ENCODE assay signal across 8 mouse cellular contexts in the genomic region with DNA sequence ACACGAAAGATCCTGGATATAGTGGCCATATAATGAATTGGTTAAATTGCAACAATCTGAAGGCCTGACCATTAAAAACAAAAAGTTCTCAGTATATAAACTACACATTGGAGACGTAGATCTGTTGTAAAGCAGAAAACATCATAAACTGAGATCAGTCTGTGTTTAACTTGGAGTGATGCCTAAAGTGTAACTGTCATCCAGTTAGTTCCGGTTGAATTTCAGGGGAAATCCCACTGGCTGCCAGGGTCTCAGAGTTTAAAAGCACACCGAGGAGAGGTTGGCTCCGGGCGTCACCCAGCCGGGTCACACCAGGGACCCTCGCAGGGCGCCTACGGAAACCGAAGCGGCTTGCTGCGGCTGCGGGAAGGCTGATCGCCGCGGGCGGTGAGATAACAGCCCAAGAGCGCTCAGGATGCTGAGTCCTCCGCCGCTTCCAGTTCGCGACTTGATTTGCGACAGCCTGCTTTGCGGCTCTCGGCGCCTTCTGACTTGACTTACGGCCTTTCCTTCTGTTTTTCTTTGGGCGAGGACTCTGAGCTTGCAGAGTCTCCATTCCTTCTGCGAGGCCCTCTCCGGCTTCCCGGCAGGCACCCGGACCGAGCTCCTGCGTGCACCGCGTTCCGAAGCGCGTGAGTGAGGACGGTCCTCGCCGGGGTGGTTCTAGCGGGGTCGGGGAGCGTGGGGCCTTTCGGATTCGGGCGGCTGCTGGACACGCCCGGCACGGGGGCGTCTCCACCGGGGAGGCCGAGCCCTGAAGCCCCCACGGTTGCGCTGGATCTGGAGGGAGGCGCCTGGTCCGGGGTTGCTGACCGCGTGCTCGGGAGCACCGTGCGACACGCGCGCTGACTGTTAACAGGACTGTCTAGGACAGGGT. TPM values are rescaled to one million over a fixed set of nuclear protein-coding genes. Genes with fewer than 3 reads are reported as not detected.
A peak's percentile ranks its signal among the peaks of the same experiment; 100 is the strongest.
DNase-seq lines count a peak whose midpoint lies in the region; ATAC-seq lines count a peak whose summit lies in the region.

A gene (plus strand): TSS at position 495 of the 877 bp plus-strand sequence.

- H3K27ac ChIP-seq in forebrain, embryonic 11.5 days (ENCODE audit: low read depth, low read length) = peak within 1 kb of the TSS; percentile 72
- peak within 1 kb of the TSS; percentile 95 for H3K27ac ChIP-seq in heart, embryonic 16.5 days (ENCODE audit: low read length)
- peak within 1 kb of the TSS; percentile 95 for H3K27ac ChIP-seq in liver, embryonic 15.5 days (replicated peaks)
- peak within 1 kb of the TSS; percentile 76 for H3K27ac ChIP-seq in neural tube, embryonic 12.5 days

- ATAC-seq in forebrain, embryonic 11.5 days (replicated peaks; ENCODE audit: low FRiP score) = peak; percentile 90
- ATAC-seq in heart, embryonic 16.5 days (replicated peaks; ENCODE audit: extremely low read depth, insufficient read depth, low FRiP score) = peak; percentile 88
- peak; percentile 89 for ATAC-seq in liver, embryonic 15.5 days (ENCODE audit: insufficient read depth)
- ATAC-seq in neural tube, embryonic 12.5 days (ENCODE audit: low FRiP score, low read depth) = peak; percentile 95

- peak; percentile 69 to 81 for DNase-seq in CD8-positive naive resting alpha-beta T cell, adult 2 months (ENCODE audit: low read depth in 2 of 2, low spot score in 2 of 2)
- peak; percentile 79 for DNase-seq in c-Kit-positive CD71-negative TER-119-negative erythroid progenitor cells, embryonic 14.5 days (ENCODE audit: low read depth)
- DNase-seq in forebrain, embryonic 11.5 days (ENCODE audit: low spot score) = peak; percentile 89
- peak; percentile 89 to 90 for DNase-seq in kidney, postnatal 36 days
- peak; percentile 95 for DNase-seq in telencephalon, adult 2 months (ENCODE audit: low read depth, low spot score)

- no peaks in the 10 kb centered on the region for H3K9me3 ChIP-seq in forebrain, embryonic 11.5 days (ENCODE audit: control insufficient read depth, low read length)
- H3K9me3 ChIP-seq in heart, embryonic 16.5 days (replicated peaks; ENCODE audit: control insufficient read depth, low read length) = no peaks in the 10 kb centered on the region
- no peaks in the 10 kb centered on the region for H3K9me3 ChIP-seq in liver, embryonic 15.5 days (replicated peaks)
- no peaks in the 10 kb centered on the region for H3K9me3 ChIP-seq in neural tube, embryonic 12.5 days

- no peaks in the 10 kb centered on the region for H3K27me3 ChIP-seq in forebrain, embryonic 11.5 days (ENCODE audit: control insufficient read depth, insufficient read depth, low read length)
- H3K27me3 ChIP-seq in heart, embryonic 16.5 days (ENCODE audit: control insufficient read depth, insufficient read depth, low read length) = no peaks in the 10 kb centered on the region
- no peaks in the 10 kb centered on the region for H3K27me3 ChIP-seq in liver, embryonic 15.5 days
- H3K27me3 ChIP-seq in neural tube, embryonic 12.5 days (replicated peaks) = no peaks in the 10 kb centered on the region

- H3K4me3 ChIP-seq in forebrain, embryonic 11.5 days (ENCODE audit: low read depth, low read length) = peak within 1 kb of the TSS; percentile 90
- peak within 1 kb of the TSS; percentile 76 for H3K4me3 ChIP-seq in heart, embryonic 16.5 days (ENCODE audit: low read length)
- peak within 1 kb of the TSS; percentile 86 for H3K4me3 ChIP-seq in liver, embryonic 15.5 days (replicated peaks)
- peak within 1 kb of the TSS; percentile 91 for H3K4me3 ChIP-seq in neural tube, embryonic 12.5 days

- peak within 1 kb of the TSS; percentile 82 for H3K9ac ChIP-seq in forebrain, embryonic 11.5 days (ENCODE audit: low read length)
- peak within 1 kb of the TSS; percentile 86 for H3K9ac ChIP-seq in heart, embryonic 16.5 days (ENCODE audit: low read length)
- H3K9ac ChIP-seq in liver, embryonic 15.5 days = peak within 1 kb of the TSS; percentile 89
- peak within 1 kb of the TSS; percentile 94 for H3K9ac ChIP-seq in neural tube, embryonic 12.5 days

- peak within 1 kb of the TSS; percentile 81 for H3K4me2 ChIP-seq in forebrain, embryonic 11.5 days (ENCODE audit: low read depth, low read length, severe bottlenecking)
- H3K4me2 ChIP-seq in heart, embryonic 16.5 days (ENCODE audit: low read depth, low read length) = peak within 1 kb of the TSS; percentile 91
- H3K4me2 ChIP-seq in liver, embryonic 15.5 days = peak within 1 kb of the TSS; percentile 75
- H3K4me2 ChIP-seq in neural tube, embryonic 12.5 days (replicated peaks) = peak within 1 kb of the TSS; percentile 86

- H3K4me1 ChIP-seq in forebrain, embryonic 11.5 days (replicated peaks; ENCODE audit: control insufficient read depth, insufficient read depth, low read length) = peaks cover 3% of the 10 kb centered on the region; the same call in 1 of the 2 replicates
- peaks cover 4% of the 10 kb centered on the region for H3K4me1 ChIP-seq in heart, embryonic 16.5 days (ENCODE audit: control insufficient read depth, insufficient read depth, low read length)
- H3K4me1 ChIP-seq in liver, embryonic 15.5 days (replicated peaks) = peaks cover 18% of the 10 kb centered on the region
- peaks cover 3% of the 10 kb centered on the region for H3K4me1 ChIP-seq in neural tube, embryonic 12.5 days

- 1% methylated on average over 67 of the region's 67 CpGs for WGBS in forebrain, embryonic 11.5 days
- WGBS in heart, embryonic 16.5 days = 1% methylated on average over 67 of the region's 67 CpGs
- 1% methylated on average over 67 of the region's 67 CpGs for WGBS in liver, embryonic 15.5 days (ENCODE audit: insufficient replicate concordance)
- 2% methylated on average over 67 of the region's 67 CpGs for WGBS in neural tube, embryonic 12.5 days

- no peaks in the 10 kb centered on the region for H3K36me3 ChIP-seq in forebrain, embryonic 11.5 days (ENCODE audit: control insufficient read depth, insufficient read depth, low read length)
- H3K36me3 ChIP-seq in heart, embryonic 16.5 days (ENCODE audit: control insufficient read depth, insufficient read depth) = no peaks in the 10 kb centered on the region
- peaks cover 4% of the 10 kb centered on the region; the same call in 1 of the 2 replicates for H3K36me3 ChIP-seq in liver, embryonic 15.5 days (replicated peaks)
- no peaks in the 10 kb centered on the region for H3K36me3 ChIP-seq in neural tube, embryonic 12.5 days

RNA-seq across cellular contexts. Expression of the gene that starts here (rescaled TPM):
- 20.9 and 23.2 TPM in 2 replicates for polyA plus RNA-seq in forebrain, embryonic 11.5 days (2014; fragmentation: Nextera tagmentation; extraction: Ambion mirVana)
- polyA plus RNA-seq in heart, embryonic 16.5 days (2015; fragmentation: Nextera tagmentation; extraction: Ambion mirVana) = 14.2 and 16.0 TPM in 2 replicates
- polyA plus RNA-seq in liver, embryonic 15.5 days (2015; fragmentation: Nextera tagmentation; extraction: Ambion mirVana) = 8.6 and 10.0 TPM in 2 replicates
- 21.6 and 25.3 TPM in 2 replicates for polyA plus RNA-seq in neural tube, embryonic 12.5 days (2016; fragmentation: Nextera tagmentation; extraction: Ambion mirVana)

Comparison
In these comparisons a context has a peak if more than half of its experiments do, and no peak if none do; other contexts are left out.
1. Peak in every context shown above with its lines: DNase-seq, ATAC-seq, H3K4me3 ChIP-seq and H3K27ac ChIP-seq.